In the genomic region with DNA sequence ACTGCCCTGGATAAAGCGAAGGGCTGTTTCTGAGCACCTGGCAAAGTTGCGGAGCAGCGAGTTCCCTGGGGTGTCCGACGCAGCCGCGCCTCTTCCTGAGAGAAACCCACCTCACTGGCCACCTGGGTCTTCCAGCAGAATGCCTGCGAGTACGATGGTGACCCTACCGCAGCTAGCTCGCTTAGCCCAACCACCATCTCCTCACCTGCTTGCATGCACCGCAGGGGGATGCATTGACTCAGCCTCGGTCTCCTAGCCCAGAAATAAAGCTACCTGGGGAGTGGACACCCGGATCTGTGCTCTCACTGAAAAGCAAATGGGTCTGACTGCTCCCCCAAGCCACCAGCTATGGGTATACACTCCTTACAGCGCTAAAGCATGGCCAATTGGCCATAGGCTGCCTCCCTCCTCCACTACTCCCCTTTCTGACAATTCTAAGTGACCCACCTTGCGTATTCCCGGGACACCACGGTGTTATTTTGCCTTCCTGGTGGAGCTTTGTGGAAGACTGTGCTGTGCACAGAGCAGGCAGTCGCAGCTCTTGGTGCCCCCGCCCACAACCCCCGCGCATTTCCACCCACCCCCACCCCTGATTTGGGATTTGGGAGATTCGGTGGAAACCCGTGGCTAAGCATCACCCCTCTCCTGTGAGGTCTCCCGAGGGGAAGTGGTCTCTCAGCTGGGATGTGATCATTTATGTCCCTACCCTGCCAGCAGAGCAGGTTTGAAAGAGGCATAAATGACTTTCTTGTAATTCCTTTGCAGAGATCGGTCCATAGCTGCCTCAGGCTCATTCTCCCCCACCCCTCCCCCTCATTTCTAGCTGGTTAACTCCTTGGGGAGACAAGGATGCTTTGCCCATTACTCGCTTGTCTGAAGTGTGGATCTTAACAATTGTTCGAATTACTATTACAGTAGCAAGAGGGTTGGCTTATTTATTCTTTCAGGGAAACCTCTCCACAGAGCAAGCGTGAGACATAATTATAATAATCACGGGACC, we compare ENCODE assay signal across 8 mouse cellular contexts. TPM values are rescaled to one million over a fixed set of nuclear protein-coding genes. Genes with fewer than 3 reads are reported as not detected.
DNase-seq lines count a peak whose midpoint lies in the region; ATAC-seq and TF ChIP-seq lines count a peak whose summit lies in the region.

Lypd1 (minus strand) TSS at position 501 of the 1,000 bp plus-strand sequence.

- DNase-seq in cerebellum, adult 2 months: peak in 1 of 2 experiments; percentile 10
- DNase-seq in cerebellum, adult 9-10 months: no peak
- DNase-seq in lung, postnatal 10 days: no peak
- DNase-seq in layer of hippocampus, adult 9-11 months: peak; percentile 3
- DNase-seq in spleen, postnatal 36 days (ENCODE audit: low spot score in 2 of 2): no peak
- no peak for DNase-seq in urinary bladder, adult 2 months (ENCODE audit: low spot score)

- no peaks in the 10 kb centered on the region for H3K4me1 ChIP-seq in cerebellum, adult 2 months (ENCODE audit: control insufficient read depth, insufficient read depth, low read length)
- H3K4me1 ChIP-seq in lung, embryonic 16.5 days (replicated peaks; ENCODE audit: control insufficient read depth, insufficient read depth, low read length): peaks cover 19% of the 10 kb centered on the region
- peaks cover 28% of the 10 kb centered on the region for H3K4me1 ChIP-seq in midbrain, embryonic 15.5 days

- no peaks in the 10 kb centered on the region; the same call in 1 of the 2 replicates for H3K36me3 ChIP-seq in lung, embryonic 16.5 days (ENCODE audit: control insufficient read depth, insufficient read depth, low read length)
- H3K36me3 ChIP-seq in midbrain, embryonic 15.5 days (replicated peaks): no peaks in the 10 kb centered on the region

- TF ChIP-seq POLR2A in cerebellum, adult 2 months (IDR thresholded peaks at IDR 0.05; ENCODE audit: borderline replicate concordance, insufficient read depth, low read length): no peak

- peak within 1 kb of the TSS; percentile 97 for H3K4me2 ChIP-seq in lung, embryonic 16.5 days (ENCODE audit: low read depth, low read length)
- peak within 1 kb of the TSS; percentile 100 for H3K4me2 ChIP-seq in midbrain, embryonic 15.5 days

- peak within 1 kb of the TSS; percentile 47 for H3K9ac ChIP-seq in lung, embryonic 16.5 days (ENCODE audit: low read length)
- H3K9ac ChIP-seq in midbrain, embryonic 15.5 days: peak within 1 kb of the TSS; percentile 73

- no peak for ATAC-seq in lung, embryonic 16.5 days (ENCODE audit: low read depth)
- peak; percentile 52 for ATAC-seq in midbrain, embryonic 15.5 days (replicated peaks)

- H3K9me3 ChIP-seq in lung, embryonic 16.5 days (ENCODE audit: control insufficient read depth, low read length): no peaks in the 10 kb centered on the region
- H3K9me3 ChIP-seq in midbrain, embryonic 15.5 days: no peaks in the 10 kb centered on the region

- peak within 1 kb of the TSS; percentile 11 for H3K4me3 ChIP-seq in cerebellum, adult 2 months (replicated peaks; ENCODE audit: insufficient read depth, low read depth, low read length)
- H3K4me3 ChIP-seq in lung, embryonic 16.5 days (ENCODE audit: low read length): peak within 1 kb of the TSS; percentile 51
- peak within 1 kb of the TSS; percentile 68 for H3K4me3 ChIP-seq in midbrain, embryonic 15.5 days

- 11% methylated on average over 30 of the region's 30 CpGs for whole genome bisulfite sequencing in cerebellum, adult 2 months
- WGBS in lung, embryonic 16.5 days: 8% methylated on average over 30 of the region's 30 CpGs
- 3% methylated on average over 30 of the region's 30 CpGs for WGBS in midbrain, embryonic 15.5 days

- no peaks in the 10 kb centered on the region; the same call in 1 of the 2 replicates for H3K27me3 ChIP-seq in cerebellum, adult 2 months (ENCODE audit: control insufficient read depth, insufficient read depth, low read length)
- H3K27me3 ChIP-seq in lung, embryonic 16.5 days (ENCODE audit: control insufficient read depth, insufficient read depth, low read depth, low read length): peaks cover 19% of the 10 kb centered on the region; the same call in 1 of the 2 replicates
- H3K27me3 ChIP-seq in midbrain, embryonic 15.5 days (replicated peaks): peaks cover 5% of the 10 kb centered on the region; the same call in 1 of the 2 replicates

- TF ChIP-seq CTCF in cerebellum, adult 2 months (IDR thresholded peaks at IDR 0.05; ENCODE audit: borderline replicate concordance, insufficient read depth, low read depth, low read length): no peak

- H3K27ac ChIP-seq in cerebellum, adult 2 months (ENCODE audit: insufficient read depth, low read length): no peak within 1 kb of the TSS
- H3K27ac ChIP-seq in lung, embryonic 16.5 days (ENCODE audit: low read length): no peak within 1 kb of the TSS
- H3K27ac ChIP-seq in midbrain, embryonic 15.5 days: peak within 1 kb of the TSS; percentile 65

RNA-seq across cellular contexts. Expression of gene Lypd1, which starts in this region (rescaled TPM):
- polyA plus RNA-seq in cerebellum, adult 2 months (2012; rRNA removed): 33.3 and 40.0 TPM in 2 replicates
- 0.75 and 2.6 TPM in 2 replicates for polyA plus RNA-seq in lung, embryonic 16.5 days (2015; fragmentation: Nextera tagmentation; extraction: Ambion mirVana)
- 75.2 and 78.7 TPM in 2 replicates for polyA plus RNA-seq in midbrain, embryonic 15.5 days (2015; fragmentation: Nextera tagmentation; extraction: Ambion mirVana)
- polyA plus RNA-seq in urinary bladder, adult 2 months (2012; rRNA removed): 1.7 and 2.1 TPM in 2 replicates

Comparison
In these comparisons a context has a peak if more than half of its experiments do, and no peak if none do; other contexts are left out.
1. H3K4me3 ChIP-seq: peak in every context shown above with its lines; median percentile 68 in midbrain, embryonic 15.5 days; 51 in lung, embryonic 16.5 days; 11 in cerebellum, adult 2 months.